In genomic region chr6:124807366-124807765, GRCm38 (mm10) we compare ENCODE assay signal across 15 mouse cellular contexts. TPM values are rescaled to one million over a fixed set of nuclear protein-coding genes. Genes with fewer than 3 reads are reported as not detected.
DNase-seq lines count a peak whose midpoint lies in the region; ATAC-seq and TF ChIP-seq lines count a peak whose summit lies in the region.
"Had no signal": no experiment of that assay in that cellular context is flagged by ENCODE, and none has a peak within 500 bp of the region (broad histone marks: within the 10 kb centered on the region; RNA-seq: fewer than 3 reads in every experiment).

No protein-coding gene starts in this region.

- no peak for DNase-seq in layer of hippocampus, adult 2 months (ENCODE audit: low spot score in 2 of 2)
- no peak for DNase-seq in layer of hippocampus, adult 11-12 months (ENCODE audit: low spot score)
- DNase-seq in lung, postnatal 14 days = no peak
- DNase-seq in thymus, postnatal 25 days = no peak
- DNase-seq: adrenal gland, postnatal 14 days; kidney, postnatal 14 days; lung, adult 18-20 months had no signal

- H3K9me3 ChIP-seq in forebrain, embryonic 12.5 days = no peaks in the 10 kb centered on the region
- H3K9me3 ChIP-seq in forebrain, embryonic 13.5 days (replicated peaks) = no peaks in the 10 kb centered on the region
- H3K9me3 ChIP-seq: midbrain, embryonic 12.5 days; neural tube, embryonic 15.5 days had no signal

- no peak overlapping the region for H3K9ac ChIP-seq in forebrain, embryonic 12.5 days
- no peak overlapping the region for H3K9ac ChIP-seq in forebrain, embryonic 13.5 days
- H3K9ac ChIP-seq: midbrain, embryonic 12.5 days; neural tube, embryonic 15.5 days had no signal

- no peak for TF ChIP-seq POLR2A in bone marrow macrophage, adult 2 months (IDR thresholded peaks at IDR 0.05; ENCODE audit: borderline replicate concordance, low read depth, low read length)

- peaks cover 22% of the 10 kb centered on the region for H3K36me3 ChIP-seq in forebrain, embryonic 12.5 days (replicated peaks)
- H3K36me3 ChIP-seq in forebrain, embryonic 13.5 days (ENCODE audit: poor library complexity, severe bottlenecking) = peaks cover 23% of the 10 kb centered on the region
- H3K36me3 ChIP-seq in macrophage (ENCODE audit: inconsistent target) = peaks cover 12% of the 10 kb centered on the region; the same call in 1 of the 2 replicates

- peaks cover 37% of the 10 kb centered on the region for H3K79me2 ChIP-seq in macrophage (ENCODE audit: inconsistent target)

- no peak overlapping the region for H3K4me3 ChIP-seq in forebrain, embryonic 12.5 days (replicated peaks)
- no peak overlapping the region for H3K4me3 ChIP-seq in forebrain, embryonic 13.5 days
- no peak overlapping the region for H3K4me3 ChIP-seq in layer of hippocampus, adult 2 months
- H3K4me3 ChIP-seq in bone marrow macrophage, adult 2 months (ENCODE audit: insufficient read depth, low read length) = no peak overlapping the region
- no peak overlapping the region for H3K4me3 ChIP-seq in macrophage (ENCODE audit: inconsistent target)
- H3K4me3 ChIP-seq: midbrain, embryonic 12.5 days had no signal

- H3K27me3 ChIP-seq in forebrain, embryonic 12.5 days = no peaks in the 10 kb centered on the region
- no peaks in the 10 kb centered on the region for H3K27me3 ChIP-seq in forebrain, embryonic 13.5 days
- H3K27me3 ChIP-seq: neural tube, embryonic 15.5 days had no signal

- no peak for ATAC-seq in forebrain, embryonic 12.5 days (ENCODE audit: low FRiP score)
- ATAC-seq in forebrain, embryonic 13.5 days = no peak
- ATAC-seq: hindbrain, embryonic 16.5 days had no signal

- 87% methylated on average over 4 of the region's 4 CpGs for WGBS in forebrain, embryonic 12.5 days
- 90% methylated on average over 4 of the region's 4 CpGs for WGBS in forebrain, embryonic 13.5 days
- 92% methylated on average over 4 of the region's 4 CpGs for WGBS in macrophage (ENCODE audit: missing documents)

- H3K4me1 ChIP-seq in forebrain, embryonic 12.5 days = peaks cover 49% of the 10 kb centered on the region
- peaks cover 44% of the 10 kb centered on the region for H3K4me1 ChIP-seq in forebrain, embryonic 13.5 days
- peaks cover 35% of the 10 kb centered on the region for H3K4me1 ChIP-seq in bone marrow macrophage, adult 2 months (ENCODE audit: control insufficient read depth, insufficient read depth, low read length)

- TF ChIP-seq CTCF in layer of hippocampus, adult 2 months (conservative IDR thresholded peaks at IDR 0.05) = no peak
- TF ChIP-seq CTCF in bone marrow macrophage, adult 2 months (IDR thresholded peaks at IDR 0.05; ENCODE audit: low read depth, low read length) = no peak

- H3K4me2 ChIP-seq in forebrain, embryonic 12.5 days = no peak overlapping the region
- H3K4me2 ChIP-seq in forebrain, embryonic 13.5 days = no peak overlapping the region

- H3K27ac ChIP-seq in forebrain, embryonic 12.5 days = 0 out of 2 replicates have a peak overlapping the region, but pooled peaks have one; percentile 2
- H3K27ac ChIP-seq in forebrain, embryonic 13.5 days = no peak overlapping the region
- peak overlapping the region; percentile 92 for H3K27ac ChIP-seq in layer of hippocampus, adult 2 months
- peak overlapping the region; percentile 94 for H3K27ac ChIP-seq in bone marrow macrophage, adult 2 months (ENCODE audit: insufficient read depth, low read depth, low read length)
- peak overlapping the region; percentile 95 for H3K27ac ChIP-seq in macrophage

RNA-seq across cellular contexts. Expression of gene Spsb2, which starts 1.1 kb away (rescaled TPM):
- polyA plus RNA-seq in forebrain, embryonic 12.5 days (2016; fragmentation: Nextera tagmentation; extraction: Ambion mirVana) = 4.5 and 7.7 TPM in 2 replicates
- polyA plus RNA-seq in forebrain, embryonic 13.5 days (2015; fragmentation: Nextera tagmentation; extraction: Ambion mirVana) = 5.1 and 5.3 TPM in 2 replicates
- total RNA-seq in layer of hippocampus, adult 2 months (2021) = 1 to 10 TPM; 3.4 to 4.6 TPM
- 31.4 and 43.6 TPM in 2 replicates for polyA plus RNA-seq in bone marrow macrophage, adult 2 months (2012; ENCODE audit: insufficient read depth, insufficient read length, missing spikeins)
- total RNA-seq in macrophage (2018; cell fraction: chromatin; rRNA removed) = 10 to 100 TPM in 16 of 26 experiments, 1 to 10 TPM in 10; 3.8 to 57.7 (median 13.4) TPM
- 10 to 100 TPM; 13.6 to 65.5 (median 43.0) TPM for total RNA-seq in macrophage (2018; cell fraction: cytosol; rRNA removed)
- 10 to 100 TPM in 24 of 26 experiments, 1 to 10 TPM in 2; 7.9 to 47.7 (median 21.7) TPM for total RNA-seq in macrophage (2018; cell fraction: nucleus; rRNA removed)
- 24.2 to 48.9 TPM (median 43.2 TPM) in 3 replicates for polyA plus RNA-seq in macrophage (2018)

RNA-seq across cellular contexts. Expression of gene Tpi1, which starts 6.7 kb away (rescaled TPM):
- 559 and 592 TPM in 2 replicates for polyA plus RNA-seq in forebrain, embryonic 12.5 days (2016; fragmentation: Nextera tagmentation; extraction: Ambion mirVana)
- 467 and 491 TPM in 2 replicates for polyA plus RNA-seq in forebrain, embryonic 13.5 days (2015; fragmentation: Nextera tagmentation; extraction: Ambion mirVana)
- total RNA-seq in layer of hippocampus, adult 2 months (2021) = 100 to 1,000 TPM; 713 to 768 TPM
- 224 and 232 TPM in 2 replicates for polyA plus RNA-seq in bone marrow macrophage, adult 2 months (2012; ENCODE audit: insufficient read depth, insufficient read length, missing spikeins)
- total RNA-seq in macrophage (2018; cell fraction: chromatin; rRNA removed) = 100 to 1,000 TPM in 1 of 26 experiments, 10 to 100 TPM in 25; 11.1 to 110 (median 37.3) TPM
- total RNA-seq in macrophage (2018; cell fraction: cytosol; rRNA removed) = 100 to 1,000 TPM; 189 to 306 (median 240) TPM
- total RNA-seq in macrophage (2018; cell fraction: nucleus; rRNA removed) = 100 to 1,000 TPM in 2 of 26 experiments, 10 to 100 TPM in 24; 37.9 to 113 (median 59.9) TPM
- polyA plus RNA-seq in macrophage (2018) = 195 to 347 TPM (median 203 TPM) in 3 replicates

RNA-seq across cellular contexts. Expression of gene Usp5, which starts 21.9 kb away (rescaled TPM):
- 199 and 221 TPM in 2 replicates for polyA plus RNA-seq in forebrain, embryonic 12.5 days (2016; fragmentation: Nextera tagmentation; extraction: Ambion mirVana)
- polyA plus RNA-seq in forebrain, embryonic 13.5 days (2015; fragmentation: Nextera tagmentation; extraction: Ambion mirVana) = 178 and 203 TPM in 2 replicates
- total RNA-seq in layer of hippocampus, adult 2 months (2021) = 100 to 1,000 TPM; 185 to 198 TPM
- polyA plus RNA-seq in bone marrow macrophage, adult 2 months (2012; ENCODE audit: insufficient read depth, insufficient read length, missing spikeins) = 62.3 and 65.0 TPM in 2 replicates
- 100 to 1,000 TPM in 20 of 26 experiments, 10 to 100 TPM in 6; 66.7 to 281 (median 189) TPM for total RNA-seq in macrophage (2018; cell fraction: chromatin; rRNA removed)
- 10 to 100 TPM; 48.4 to 91.4 (median 73.8) TPM for total RNA-seq in macrophage (2018; cell fraction: cytosol; rRNA removed)
- total RNA-seq in macrophage (2018; cell fraction: nucleus; rRNA removed) = 100 to 1,000 TPM in 14 of 26 experiments, 10 to 100 TPM in 12; 56.7 to 205 (median 107) TPM
- polyA plus RNA-seq in macrophage (2018) = 61.4 to 91.7 TPM (median 71.1 TPM) in 3 replicates

RNA-seq across cellular contexts. Expression of gene Cdca3, which starts 22.0 kb away (rescaled TPM):
- 233 and 244 TPM in 2 replicates for polyA plus RNA-seq in forebrain, embryonic 12.5 days (2016; fragmentation: Nextera tagmentation; extraction: Ambion mirVana)
- polyA plus RNA-seq in forebrain, embryonic 13.5 days (2015; fragmentation: Nextera tagmentation; extraction: Ambion mirVana) = 207 and 217 TPM in 2 replicates
- 1 to 10 TPM in 1 of 2 experiments, under 1 TPM in 1; 0.47 to 1.3 TPM for total RNA-seq in layer of hippocampus, adult 2 months (2021)
- polyA plus RNA-seq in bone marrow macrophage, adult 2 months (2012; ENCODE audit: insufficient read depth, insufficient read length, missing spikeins) = 70.1 and 76.5 TPM in 2 replicates
- 10 to 100 TPM in 2 of 26 experiments, 1 to 10 TPM in 18, under 1 TPM in 6; 0.40 to 17.0 (median 2.5) TPM for total RNA-seq in macrophage (2018; cell fraction: chromatin; rRNA removed)
- 10 to 100 TPM in 2 of 26 experiments, 1 to 10 TPM in 24; 1.4 to 11.8 (median 3.6) TPM for total RNA-seq in macrophage (2018; cell fraction: cytosol; rRNA removed)
- 10 to 100 TPM in 1 of 26 experiments, 1 to 10 TPM in 23, under 1 TPM in 2; 0.63 to 19.1 (median 3.1) TPM for total RNA-seq in macrophage (2018; cell fraction: nucleus; rRNA removed)
- polyA plus RNA-seq in macrophage (2018) = 3.2 to 22.0 TPM (median 8.6 TPM) in 3 replicates

RNA-seq across cellular contexts. Expression of gene Lrrc23, which starts 27.8 kb away (rescaled TPM):
- 3.3 and 4.0 TPM in 2 replicates for polyA plus RNA-seq in forebrain, embryonic 12.5 days (2016; fragmentation: Nextera tagmentation; extraction: Ambion mirVana)
- polyA plus RNA-seq in forebrain, embryonic 13.5 days (2015; fragmentation: Nextera tagmentation; extraction: Ambion mirVana) = 3.6 and 5.9 TPM in 2 replicates
- total RNA-seq in layer of hippocampus, adult 2 months (2021) = 1 to 10 TPM; 1.4 to 1.6 TPM
- not detected in 2 replicates for polyA plus RNA-seq in bone marrow macrophage, adult 2 months (2012; ENCODE audit: insufficient read depth, insufficient read length, missing spikeins)
- total RNA-seq in macrophage (2018; cell fraction: chromatin; rRNA removed) = not detected
- total RNA-seq in macrophage (2018; cell fraction: cytosol; rRNA removed) = not detected
- under 1 TPM in 1 of 26 experiments, not detected in 25; 0.48 TPM for total RNA-seq in macrophage (2018; cell fraction: nucleus; rRNA removed)
- polyA plus RNA-seq in macrophage (2018) = not detected in 3 replicates
- total RNA-seq: adrenal gland, postnatal 14 days; gastrocnemius, adult 8-10 months had no signal
